Mouse (Mus musculus) kidney, embryonic 14.5 days (tissue): ENCODE measurements around the gene Gm44502. TPM values are rescaled to one million over a fixed set of nuclear protein-coding genes. Genes with fewer than 3 reads are reported as not detected.

ENCODE experiments used
- ATAC-seq: fragments of 200-750 bp; cut with Nextera tagmentation; 2 replicates; pipeline ENCODE4 v1.8.0; 2017; ENCODE audit warnings: moderate number of reproducible peaks, mild to moderate bottlenecking, moderate TSS enrichment, moderate library complexity; ENCODE audit not compliant: low FRiP score, low TSS enrichment
- H3K27ac ChIP-seq: fragments of 300-500 bp; sonication (generic); 2 replicates; pipeline ENCODE4 v1.5.1; 2014; ENCODE audit warnings: low read depth, mild to moderate bottlenecking, low read length, moderate library complexity, mixed read lengths
- H3K27me3 ChIP-seq: fragments of 300-500 bp; sonication (generic); 2 replicates; pipeline ENCODE4 v1.6.1; 2014; ENCODE audit warnings: mild to moderate bottlenecking, low read length; ENCODE audit not compliant: control insufficient read depth, insufficient read depth
- H3K36me3 ChIP-seq: fragments of 300-500 bp; sonication (generic); 2 replicates; pipeline ENCODE4 v1.6.1; 2014; ENCODE audit warnings: low read length, mixed read lengths; ENCODE audit not compliant: control insufficient read depth, insufficient read depth
- H3K4me1 ChIP-seq: fragments of 300-500 bp; sonication (generic); 2 replicates; pipeline ENCODE4 v1.6.1; 2014; ENCODE audit warnings: low read length, mixed read lengths; ENCODE audit not compliant: control insufficient read depth, insufficient read depth
- H3K4me2 ChIP-seq: fragments of 300-500 bp; sonication (generic); replicated peaks from 2 replicates; pipeline ENCODE4 v1.6.1; 2014; ENCODE audit warnings: low read depth, mild to moderate bottlenecking, low read length
- H3K4me3 ChIP-seq: fragments of 300-500 bp; sonication (generic); 2 replicates; pipeline ENCODE4 v1.5.1; 2014; ENCODE audit warnings: mild to moderate bottlenecking, low read length
- H3K9ac ChIP-seq: fragments of 300-500 bp; sonication (generic); 2 replicates; pipeline ENCODE4 v1.6.1; 2014; ENCODE audit warnings: low read depth, mild to moderate bottlenecking, low read length, moderate library complexity
- H3K9me3 ChIP-seq: fragments of 300-500 bp; sonication (generic); 2 replicates; pipeline ENCODE4 v1.6.1; 2016; ENCODE audit warnings: low read length; ENCODE audit not compliant: control insufficient read depth
- WGBS: fragments of 180-500 bp; shearing (Covaris S2); extraction: QIAGEN DNeasy Blood & Tissue Kit; methylation state at CpG from one replicate; pipeline ENCODE4 v1.1.7; 2014; 5-methylcytosine and 5-hydroxymethylcytosine counted together
- polyA plus RNA-seq: library from polyadenylated mRNA; unstranded; fragments of >200 nt; fragmentation: Nextera tagmentation; extraction: Ambion mirVana; gene quantifications from 2 replicates; pipeline ENCODE4 v1.2.1, GENCODE M21; 2014

Gene Gm44502
- polyA plus RNA-seq, 1 experiment from 2014 or later, result not detected

DNA sequence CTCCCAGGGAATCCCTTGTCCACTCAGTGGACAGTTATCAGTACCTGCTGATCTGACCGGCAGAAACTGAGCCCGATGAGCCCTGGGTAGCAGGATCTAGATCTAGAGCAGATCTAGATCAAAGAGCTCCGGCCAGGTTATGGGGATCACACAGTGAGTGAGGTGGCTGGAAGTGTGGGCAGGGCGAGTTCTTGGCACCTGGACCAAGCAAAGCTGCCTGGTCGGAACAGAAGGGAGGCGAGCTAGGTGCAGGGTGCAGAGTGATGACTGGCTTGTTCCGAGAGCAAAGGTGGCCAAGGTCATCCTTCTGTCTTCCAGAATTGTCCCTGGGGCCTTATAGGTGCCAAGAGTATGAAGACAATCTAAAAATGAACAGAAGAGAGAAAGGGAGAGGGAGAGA is 30.3 kb upstream of the Gm44502 start:
- H3K27ac ChIP-seq, result no peak overlapping the region
- no peak overlapping the region for H3K9ac ChIP-seq
- 79% methylated on average over 7 of the region's 7 CpGs for WGBS
- H3K4me3 ChIP-seq, result no peak overlapping the region
- H3K4me1 ChIP-seq, result no peaks in the 10 kb centered on the region
- H3K4me2 ChIP-seq, result no peak overlapping the region
- H3K27me3 ChIP-seq, result peaks cover 4% of the 10 kb centered on the region; the same call in 1 of the 2 replicates
- no peaks in the 10 kb centered on the region for H3K9me3 ChIP-seq
- ATAC-seq, result no peak
- no peaks in the 10 kb centered on the region for H3K36me3 ChIP-seq

- ATAC-seq, result no peak
- WGBS, result 89% methylated on average over 15 of the region's 15 CpGs
- Histone ChIP-seq H3K4me3 (no peak overlapping the region), H3K4me1 (peaks cover 5% of the 10 kb centered on the region; the same call in 1 of the 2 replicates), H3K36me3 (no peaks in the 10 kb centered on the region), H3K4me2 (no peak overlapping the region), H3K9ac (no peak overlapping the region), H3K27me3 (peaks cover 11% of the 10 kb centered on the region; the same call in 1 of the 2 replicates), H3K27ac (no peak overlapping the region), H3K9me3 (no peaks in the 10 kb centered on the region)
These were observed 29.4 kb upstream of the Gm44502 start for GRCm38 (mm10) chr15:89458942-89459341.

GRCm38 (mm10) chr15:89455642-89456041 is 26.1 kb upstream of the Gm44502 start:
- H3K4me3 ChIP-seq, result no peak overlapping the region
- no peaks in the 10 kb centered on the region for H3K36me3 ChIP-seq
- H3K9me3 ChIP-seq, result no peaks in the 10 kb centered on the region
- H3K4me2 ChIP-seq, result no peak overlapping the region
- H3K27ac ChIP-seq, result no peak overlapping the region
- no peak for ATAC-seq
- WGBS, result 76% methylated on average over 6 of the region's 6 CpGs
- no peak overlapping the region for H3K9ac ChIP-seq
- peaks cover 21% of the 10 kb centered on the region for H3K27me3 ChIP-seq
- H3K4me1 ChIP-seq, result peaks cover 9% of the 10 kb centered on the region; the same call in 1 of the 2 replicates

DNA sequence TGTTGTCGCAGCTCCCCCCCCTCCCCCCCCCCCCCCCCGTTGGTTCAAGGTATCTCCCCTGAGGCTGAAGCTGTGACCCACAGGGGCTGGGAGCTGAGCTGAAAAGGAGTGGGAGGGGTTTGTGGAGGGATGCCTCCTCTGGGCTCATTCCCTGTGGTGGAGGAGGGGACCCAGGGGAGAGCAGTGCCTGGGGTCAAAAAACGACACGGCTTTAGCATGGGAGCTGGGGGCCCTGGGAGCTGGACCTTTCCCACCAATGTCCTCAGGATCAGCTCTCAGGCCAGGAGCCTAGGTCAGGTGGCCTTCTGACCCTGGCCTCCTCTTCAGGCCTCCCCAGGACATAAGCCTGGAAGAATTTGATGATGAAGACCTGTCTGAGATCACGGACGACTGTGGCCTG is 25.4 kb upstream of the Gm44502 start:
- Histone ChIP-seq H3K4me1 (peaks cover 9% of the 10 kb centered on the region; the same call in 1 of the 2 replicates), H3K9me3 (no peaks in the 10 kb centered on the region), H3K36me3 (no peaks in the 10 kb centered on the region), H3K4me3 (no peak overlapping the region), H3K27ac (no peak overlapping the region), H3K4me2 (no peak overlapping the region), H3K9ac (no peak overlapping the region), H3K27me3 (peaks cover 21% of the 10 kb centered on the region)
- WGBS, result 24% methylated on average over 4 of the region's 6 CpGs
- no peak for ATAC-seq

- peak within 1 kb of the TSS; percentile 20; the same call in 1 of the 2 replicates for H3K9ac ChIP-seq
- no peaks in the 10 kb centered on the region for H3K36me3 ChIP-seq
- WGBS, result under 1% methylated on average over 53 of the region's 53 CpGs
These were observed 24.5 kb upstream of the Gm44502 start, which contains the start of gene Mapk8ip2 for GRCm38 (mm10) chr15:89453865-89454478. Gene Mapk8ip2, plus strand, starts transcription at chr15:89453913.

DNA sequence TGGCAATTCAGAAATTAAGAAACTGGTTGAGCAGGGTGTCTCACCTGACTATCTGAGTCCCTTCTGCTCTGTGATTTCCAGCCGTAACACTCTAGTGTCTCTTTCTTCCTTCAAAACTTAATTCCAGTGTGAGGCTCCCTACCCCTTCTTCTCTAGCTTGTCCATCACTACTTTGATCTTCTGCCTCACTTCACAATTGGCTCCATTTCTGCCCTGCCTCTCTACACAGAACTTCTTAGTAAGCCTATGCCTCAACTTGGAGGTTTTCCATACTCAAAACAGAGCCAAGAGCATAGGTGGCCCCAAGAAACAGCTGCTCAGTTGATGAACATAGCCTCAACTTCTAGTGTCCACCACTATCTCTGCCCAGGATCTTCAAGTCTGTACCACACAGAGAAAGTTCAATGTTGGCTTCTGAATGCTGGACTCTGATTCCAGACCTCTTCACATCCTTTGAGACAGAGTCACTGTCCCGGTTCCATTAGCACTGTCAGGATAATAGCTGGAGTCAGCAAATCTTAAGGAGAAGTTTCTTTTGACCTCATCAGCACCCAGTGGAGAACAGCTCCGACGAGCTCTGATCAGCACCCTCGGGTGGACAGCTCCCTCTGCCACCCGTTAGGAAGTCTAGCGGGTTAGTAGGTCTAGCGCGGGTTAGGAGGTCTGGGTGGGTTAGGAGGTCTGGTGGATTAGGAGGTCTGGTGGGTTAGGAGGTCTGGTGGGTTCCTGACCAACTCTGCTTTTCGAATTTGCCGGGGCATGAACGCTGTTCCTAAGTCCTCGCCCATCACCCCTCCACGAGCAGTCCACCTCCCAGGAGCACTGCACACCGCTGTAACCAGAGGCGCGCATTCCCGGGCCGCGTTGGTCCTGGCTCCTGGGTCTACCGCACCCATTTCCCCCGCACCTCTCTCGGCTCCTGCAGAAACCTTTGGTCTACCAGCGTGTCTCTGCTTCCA is 23.7 kb upstream of the Gm44502 start:
- H3K9ac ChIP-seq, result no peak overlapping the region
- peak overlapping the region; percentile 50 for H3K4me3 ChIP-seq
- peak; percentile 80 for ATAC-seq
- no peak overlapping the region for H3K27ac ChIP-seq
- H3K9me3 ChIP-seq, result no peaks in the 10 kb centered on the region
- H3K4me2 ChIP-seq, result peak overlapping the region; percentile 93
- 4% methylated on average over 24 of the region's 24 CpGs for WGBS
- H3K4me1 ChIP-seq, result peaks cover 9% of the 10 kb centered on the region; the same call in 1 of the 2 replicates
- H3K36me3 ChIP-seq, result no peaks in the 10 kb centered on the region
- H3K27me3 ChIP-seq, result peaks cover 21% of the 10 kb centered on the region

More at GRCm38 (mm10) chr15:89453865-89454478, 24.5 kb upstream of the Gm44502 start, which contains the start of gene Mapk8ip2:
- Histone ChIP-seq H3K4me3 (peak within 1 kb of the TSS; percentile 50), H3K9me3 (no peaks in the 10 kb centered on the region), H3K4me2 (peak within 1 kb of the TSS; percentile 93), H3K27me3 (peaks cover 21% of the 10 kb centered on the region), H3K4me1 (peaks cover 9% of the 10 kb centered on the region; the same call in 1 of the 2 replicates), H3K27ac (no peak within 1 kb of the TSS)
- peak; percentile 40 for ATAC-seq

- WGBS, result 47% methylated on average over 8 of the region's 8 CpGs
- no peak overlapping the region for H3K4me3 ChIP-seq
- H3K4me2 ChIP-seq, result no peak overlapping the region
- ATAC-seq, result no peak
- no peak overlapping the region for H3K9ac ChIP-seq
- no peaks in the 10 kb centered on the region for H3K9me3 ChIP-seq
- H3K27me3 ChIP-seq, result no peaks in the 10 kb centered on the region
- no peaks in the 10 kb centered on the region for H3K4me1 ChIP-seq
- no peak overlapping the region for H3K27ac ChIP-seq
- H3K36me3 ChIP-seq, result no peaks in the 10 kb centered on the region
These were observed 13.1 kb upstream of the Gm44502 start for GRCm38 (mm10) chr15:89442486-89443070.

GRCm38 (mm10) chr15:89435878-89436277 is 6.4 kb upstream of the Gm44502 start:
- WGBS, result 84% methylated on average over 5 of the region's 5 CpGs
- H3K27ac ChIP-seq, result no peak overlapping the region
- H3K9me3 ChIP-seq, result no peaks in the 10 kb centered on the region
- H3K4me1 ChIP-seq, result no peaks in the 10 kb centered on the region
- H3K9ac ChIP-seq, result no peak overlapping the region
- no peak overlapping the region for H3K4me3 ChIP-seq
- H3K27me3 ChIP-seq, result no peaks in the 10 kb centered on the region
- no peaks in the 10 kb centered on the region for H3K36me3 ChIP-seq
- no peak for ATAC-seq
- H3K4me2 ChIP-seq, result no peak overlapping the region
